Mouse (Mus musculus): Measurements from ENCODE around the gene Pard3b. TPM values are rescaled to one million over a fixed set of nuclear protein-coding genes. Genes with fewer than 3 reads are reported as not detected.

Gene Pard3b
- total RNA-seq, 2 experiments from 2014 or later, result 1.3 TPM; not detected in 1

DNA sequence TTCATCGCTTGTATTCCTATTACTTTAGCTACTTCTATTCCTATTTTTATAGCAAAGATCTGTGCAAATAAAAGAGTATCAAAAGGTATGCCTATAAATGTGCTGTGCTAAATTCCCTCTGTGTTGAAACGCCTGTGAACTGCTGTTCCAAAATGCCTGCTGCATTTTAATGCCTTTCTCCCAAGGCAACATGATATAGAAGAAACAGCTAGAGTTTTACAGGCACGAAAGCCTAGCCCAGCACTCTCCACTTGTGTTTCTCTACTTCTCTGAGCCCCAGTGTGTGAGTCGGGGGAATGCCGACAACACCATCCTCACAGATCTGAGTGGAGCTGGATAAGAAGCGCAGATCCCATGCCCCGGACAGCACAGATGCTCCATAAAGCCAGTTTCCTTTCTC, 889.2 kb downstream of the Pard3b start:
- no peak for ATAC-seq (replicated peaks; ENCODE audit: low FRiP score, poor library complexity, severe bottlenecking)

DNA sequence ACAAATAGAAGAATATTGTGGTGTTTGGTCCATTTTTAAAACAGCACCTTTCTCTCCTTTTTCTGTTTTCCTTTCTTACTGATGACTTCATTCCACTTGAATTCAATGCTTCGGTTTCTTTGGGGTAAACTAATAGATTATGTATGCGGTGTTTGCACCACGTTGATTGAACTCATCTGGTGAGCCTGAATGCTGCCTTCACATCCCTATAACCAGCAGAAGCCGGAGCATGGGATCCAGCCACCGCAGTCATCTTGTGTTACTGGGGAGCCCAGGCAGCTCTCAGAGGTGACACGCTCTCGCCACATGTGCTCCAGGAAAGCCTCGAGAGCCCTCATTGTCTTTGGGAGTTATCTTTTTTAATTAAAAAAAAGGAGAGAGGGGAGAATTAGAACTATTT, 891.3 kb downstream of the Pard3b start:
- ATAC-seq (replicated peaks; ENCODE audit: low FRiP score, poor library complexity, severe bottlenecking), result no peak

DNA sequence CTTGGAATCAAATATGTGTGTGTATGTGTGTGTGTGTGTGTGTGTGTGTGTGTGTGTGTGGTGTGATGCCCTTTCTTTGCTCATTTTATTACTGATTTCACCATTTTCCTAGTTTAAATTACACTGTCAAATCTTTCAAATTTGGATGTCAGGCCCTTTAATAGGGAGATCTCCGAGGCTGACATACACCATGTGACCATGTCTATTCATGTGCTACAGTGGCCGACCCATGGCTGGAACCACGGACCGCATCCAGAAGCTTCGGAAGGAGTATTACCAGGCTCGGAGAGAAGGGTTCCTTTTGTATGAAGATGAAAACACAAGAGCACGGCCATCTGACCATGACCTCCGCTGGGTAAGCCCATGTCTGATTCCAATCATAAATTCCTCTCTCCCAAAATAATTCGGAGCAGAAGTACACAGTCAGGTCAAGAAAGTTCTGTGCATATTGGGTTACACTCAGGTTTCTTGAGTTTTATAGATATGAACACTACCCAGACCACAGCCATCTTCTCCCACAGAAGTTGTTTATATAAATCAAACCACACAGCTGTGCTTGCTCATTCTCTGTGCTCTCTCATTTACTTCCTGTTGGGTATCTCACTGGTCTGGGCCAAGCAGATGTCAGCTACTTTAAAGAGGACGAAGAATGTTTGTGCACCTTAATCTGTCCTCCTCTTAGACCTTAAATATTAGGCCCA, 894.0 kb downstream of the Pard3b start:
- ATAC-seq (replicated peaks; ENCODE audit: low FRiP score, poor library complexity, severe bottlenecking), result no peak

DNA sequence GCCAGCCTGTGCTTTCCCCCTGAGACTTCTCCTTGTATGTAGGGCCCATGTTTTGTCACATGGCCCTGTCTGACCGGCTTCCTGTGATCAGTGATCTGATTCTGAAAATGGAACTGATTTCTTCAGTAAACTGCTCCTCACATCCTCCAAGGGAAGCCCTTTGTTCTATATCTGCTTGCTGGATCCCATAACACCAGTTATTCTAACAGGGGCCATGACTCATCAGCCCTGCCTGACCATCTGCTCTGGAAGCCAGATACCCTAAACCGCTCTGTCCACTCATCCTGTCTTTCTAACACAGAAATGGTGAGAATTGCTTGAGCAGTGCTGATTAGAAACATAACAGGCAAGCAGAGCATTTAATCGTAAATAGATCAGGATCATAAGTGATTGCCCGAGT, 910.3 kb downstream of the Pard3b start:
- ATAC-seq (replicated peaks; ENCODE audit: low FRiP score, poor library complexity, severe bottlenecking), result no peak

DNA sequence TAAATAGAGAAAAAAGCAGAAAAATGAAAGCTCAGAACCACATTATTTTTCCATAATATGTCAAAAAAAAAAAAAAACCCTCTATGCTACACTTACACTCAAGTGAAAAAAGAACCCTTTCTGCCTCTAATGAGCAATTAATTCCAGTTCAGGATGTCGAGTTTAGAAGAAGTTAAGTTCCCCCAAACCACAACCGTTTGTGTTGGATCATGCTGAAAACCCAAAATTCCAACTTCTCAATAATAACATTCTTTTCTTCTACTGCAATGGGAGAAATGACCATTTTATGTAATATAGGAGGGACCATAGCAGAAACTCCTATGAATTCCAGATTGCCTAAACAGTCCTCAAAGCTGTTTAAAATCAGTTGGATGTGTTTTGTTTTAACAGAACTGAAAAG, 911.9 kb downstream of the Pard3b start:
- ATAC-seq (replicated peaks; ENCODE audit: low FRiP score, poor library complexity, severe bottlenecking), result no peak

DNA sequence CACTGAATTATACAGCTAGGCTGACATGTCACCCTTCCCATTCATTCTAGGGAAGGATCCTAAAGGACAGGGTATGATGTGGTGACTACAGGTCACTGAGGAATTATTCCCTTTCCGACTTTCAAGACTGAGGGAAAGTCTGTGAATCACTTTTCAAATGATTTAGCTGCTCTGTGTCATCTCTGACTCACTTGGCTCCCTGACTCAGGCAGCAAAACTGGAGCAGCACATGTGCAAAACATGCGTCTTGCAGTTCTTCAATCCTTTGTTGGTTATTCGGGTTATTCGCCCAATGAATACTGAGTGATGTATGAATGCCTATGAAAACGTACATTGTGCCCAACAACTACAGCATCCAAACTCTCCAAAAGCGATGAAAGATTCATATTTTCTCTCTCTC, 912.9 kb downstream of the Pard3b start:
- no peak for ATAC-seq (replicated peaks; ENCODE audit: low FRiP score, poor library complexity, severe bottlenecking)

DNA sequence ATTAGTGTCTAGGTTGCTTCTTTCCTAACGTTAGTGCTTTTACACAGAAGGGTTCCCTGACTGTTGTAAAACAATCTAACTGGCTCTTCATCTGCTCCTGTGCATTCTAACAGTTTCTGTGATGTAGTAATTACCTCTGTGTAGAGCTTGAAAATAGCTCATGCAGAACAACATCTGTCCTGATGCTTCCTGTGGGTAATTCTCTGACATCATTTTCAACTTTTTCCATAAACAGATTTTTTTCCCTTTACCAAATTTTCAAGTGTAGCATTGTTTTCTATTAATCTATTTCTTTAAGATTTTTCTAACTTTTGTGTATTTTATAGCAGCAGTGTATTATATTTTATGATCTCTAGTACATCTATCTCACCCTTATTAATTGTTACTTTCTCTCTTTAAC, 917.2 kb downstream of the Pard3b start:
- no peak for ATAC-seq (replicated peaks; ENCODE audit: low FRiP score, poor library complexity, severe bottlenecking)

DNA sequence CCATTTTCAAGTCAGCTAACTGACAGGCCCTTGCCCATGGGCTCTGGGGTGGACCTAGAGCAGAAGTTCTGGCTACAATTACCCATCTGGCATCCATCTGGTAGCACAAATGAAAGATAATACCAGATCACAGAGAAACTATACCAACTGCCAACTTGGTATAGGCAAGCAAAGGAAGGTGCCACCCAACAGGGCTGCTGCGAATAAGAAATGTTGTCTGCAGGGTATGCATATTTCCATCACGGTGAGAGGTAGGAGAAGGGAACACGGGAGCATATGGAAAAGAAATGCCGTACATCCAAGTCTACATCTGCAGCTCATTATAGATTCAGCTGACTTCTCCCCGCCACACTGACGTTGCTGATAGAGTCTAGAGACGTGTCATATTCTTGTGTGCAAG, 924.4 kb downstream of the Pard3b start:
- ATAC-seq (replicated peaks; ENCODE audit: low FRiP score, poor library complexity, severe bottlenecking), result no peak

DNA sequence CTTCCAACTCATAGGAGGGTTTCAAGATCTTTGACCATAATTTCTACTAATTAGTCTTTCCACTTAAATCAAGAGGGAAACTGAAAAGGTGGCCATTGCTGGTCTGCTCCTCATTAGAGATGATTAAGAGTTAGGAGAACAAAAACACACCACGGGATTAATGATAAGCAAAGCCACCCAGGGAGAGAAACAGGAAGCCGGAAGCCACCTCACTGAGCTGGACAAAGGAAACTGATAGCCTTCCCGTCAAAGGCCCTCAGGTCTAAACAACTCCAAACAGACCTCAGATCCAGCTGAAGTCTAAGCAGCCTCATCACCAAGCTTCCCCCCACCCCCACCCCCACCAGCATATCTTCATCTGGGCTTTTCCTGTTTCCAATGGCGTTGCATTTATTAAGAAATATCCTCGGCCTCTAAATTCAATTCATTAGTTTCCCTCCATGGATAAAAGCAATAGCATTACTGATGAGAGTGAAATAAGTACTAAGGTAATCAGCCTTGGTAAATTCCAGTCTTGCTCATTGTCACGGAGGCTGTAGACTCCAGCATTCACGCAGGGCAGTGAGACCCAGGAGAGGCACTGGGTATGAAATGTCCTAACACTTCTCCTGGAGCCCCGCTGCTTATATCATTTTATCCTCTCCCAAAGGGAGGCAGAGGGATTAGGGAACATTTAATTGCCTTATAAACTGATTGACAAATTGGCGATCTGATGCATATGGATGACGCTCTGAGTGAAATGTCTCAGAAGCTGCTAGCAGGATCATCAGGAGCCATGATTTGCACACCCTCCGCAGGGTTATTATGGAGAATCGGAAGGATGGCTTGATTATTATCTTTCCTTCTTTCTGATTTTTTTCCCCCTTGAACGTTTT, 925.9 kb downstream of the Pard3b start:
- ATAC-seq (replicated peaks; ENCODE audit: low FRiP score, poor library complexity, severe bottlenecking), result no peak

DNA sequence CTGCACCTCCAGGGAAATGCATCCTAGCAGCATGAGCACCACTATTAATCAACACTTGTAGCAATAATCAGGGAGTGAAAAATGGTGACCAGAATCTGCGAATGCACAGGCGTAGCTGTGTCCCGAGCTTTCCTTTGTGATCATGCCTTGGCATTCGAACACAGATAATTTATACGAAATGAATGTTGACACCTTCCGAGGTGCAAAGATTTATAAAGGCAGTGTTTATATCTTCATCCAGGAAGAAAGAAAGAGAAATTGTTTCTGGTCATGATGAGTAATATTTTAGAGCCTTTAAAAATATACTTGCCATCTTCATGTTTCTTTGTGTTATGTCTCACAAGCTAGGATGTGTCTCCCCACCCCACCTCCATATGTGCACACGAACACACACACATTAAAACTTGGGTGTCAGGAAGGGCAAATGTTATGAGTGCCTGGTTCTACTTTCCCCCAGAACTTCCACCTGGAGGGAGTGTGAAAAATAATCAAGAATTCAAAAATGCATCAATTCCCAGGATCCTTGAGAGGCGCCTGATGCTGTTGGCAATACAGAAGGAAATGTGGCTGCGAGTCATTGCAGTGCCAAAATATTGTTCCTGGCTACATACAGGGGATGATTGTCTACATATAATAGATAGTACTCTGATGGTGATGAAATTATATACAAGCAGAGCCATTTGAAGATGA, 926.6 kb downstream of the Pard3b start:
- no peak for ATAC-seq (replicated peaks; ENCODE audit: low FRiP score, poor library complexity, severe bottlenecking)

DNA sequence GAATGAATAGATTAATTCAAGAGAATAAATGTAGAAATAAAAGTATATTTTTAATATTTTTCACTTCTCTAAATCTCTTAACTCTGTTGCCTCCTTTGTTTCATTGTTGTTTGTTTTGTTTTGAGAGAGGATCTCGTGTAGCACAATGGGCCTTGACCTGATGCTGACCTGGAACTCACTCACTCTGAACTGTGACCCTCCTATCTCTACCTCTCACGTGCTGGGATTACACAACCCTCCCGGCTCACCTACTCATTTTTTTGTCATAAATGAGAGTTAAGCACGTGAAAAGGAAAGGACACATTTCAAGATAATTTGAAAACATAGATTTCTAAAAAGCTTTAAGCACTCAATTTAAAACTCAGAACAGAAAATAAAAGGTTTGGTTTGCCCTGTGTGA, 928.0 kb downstream of the Pard3b start:
- ATAC-seq (replicated peaks; ENCODE audit: low FRiP score, poor library complexity, severe bottlenecking), result no peak

DNA sequence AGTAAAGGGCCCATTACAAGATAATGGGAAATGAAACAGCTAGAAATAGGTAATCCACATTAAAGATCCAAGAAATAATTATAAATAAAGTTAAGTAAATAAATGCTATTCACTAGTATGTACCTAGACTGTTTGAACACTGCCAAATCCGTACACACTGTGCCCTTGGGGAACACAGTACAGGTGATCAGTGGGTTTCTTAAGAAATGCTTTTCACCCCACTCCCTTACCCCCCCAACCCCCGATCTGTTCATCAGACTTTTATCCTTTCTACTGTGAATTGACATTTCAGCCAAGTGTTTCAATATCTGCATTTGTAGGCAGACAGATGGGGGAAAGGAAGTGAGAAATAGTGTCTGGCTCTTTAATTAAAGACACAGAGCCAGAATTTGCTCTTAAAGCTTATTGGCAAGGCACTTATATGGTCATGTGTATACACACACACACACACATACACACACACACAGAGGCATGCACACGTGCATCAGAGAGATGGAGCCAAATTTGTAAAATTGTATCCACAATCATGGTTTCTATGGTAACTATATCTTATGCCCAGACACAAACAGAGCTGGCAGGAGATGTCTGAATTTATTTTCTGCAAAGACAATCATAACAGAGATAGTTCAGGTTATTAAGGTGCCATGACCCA, 938.4 kb downstream of the Pard3b start:
- ATAC-seq (replicated peaks; ENCODE audit: low FRiP score, poor library complexity, severe bottlenecking), result no peak

DNA sequence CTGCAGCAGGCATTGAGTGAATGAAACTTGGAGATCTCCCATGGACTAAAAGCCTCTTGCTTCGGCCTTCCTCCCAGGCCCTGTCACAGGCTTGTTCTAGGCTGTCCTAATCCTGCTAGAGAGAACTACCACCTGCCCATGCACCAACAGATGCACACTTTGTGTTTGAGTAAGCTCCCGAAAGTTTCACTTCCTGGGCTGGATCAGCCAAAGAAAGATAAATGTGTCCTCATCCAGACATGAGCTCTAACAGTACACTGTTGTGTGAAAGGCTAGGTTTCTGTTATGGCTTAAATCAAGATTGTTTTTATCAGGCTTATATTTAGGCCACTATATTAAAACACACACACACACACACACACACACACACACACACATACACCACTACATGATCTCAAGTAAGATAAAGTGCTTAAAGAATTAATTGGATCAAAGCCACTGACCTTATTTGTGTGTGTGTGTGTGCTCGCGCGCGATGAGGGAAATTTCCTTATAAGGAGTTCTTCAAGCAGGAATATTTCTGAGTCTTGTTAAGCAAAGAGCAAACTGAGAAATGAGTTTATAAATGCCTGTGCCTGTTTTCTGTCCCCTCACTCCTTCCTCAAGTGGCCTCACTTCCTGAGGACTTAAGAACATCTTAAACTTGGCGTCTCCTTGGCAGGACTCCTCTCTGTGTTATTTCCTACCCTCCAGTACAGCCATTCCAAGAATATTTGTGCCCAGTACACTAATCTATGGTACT, 940.6 kb downstream of the Pard3b start:
- no peak for ATAC-seq (replicated peaks; ENCODE audit: low FRiP score, poor library complexity, severe bottlenecking)

DNA sequence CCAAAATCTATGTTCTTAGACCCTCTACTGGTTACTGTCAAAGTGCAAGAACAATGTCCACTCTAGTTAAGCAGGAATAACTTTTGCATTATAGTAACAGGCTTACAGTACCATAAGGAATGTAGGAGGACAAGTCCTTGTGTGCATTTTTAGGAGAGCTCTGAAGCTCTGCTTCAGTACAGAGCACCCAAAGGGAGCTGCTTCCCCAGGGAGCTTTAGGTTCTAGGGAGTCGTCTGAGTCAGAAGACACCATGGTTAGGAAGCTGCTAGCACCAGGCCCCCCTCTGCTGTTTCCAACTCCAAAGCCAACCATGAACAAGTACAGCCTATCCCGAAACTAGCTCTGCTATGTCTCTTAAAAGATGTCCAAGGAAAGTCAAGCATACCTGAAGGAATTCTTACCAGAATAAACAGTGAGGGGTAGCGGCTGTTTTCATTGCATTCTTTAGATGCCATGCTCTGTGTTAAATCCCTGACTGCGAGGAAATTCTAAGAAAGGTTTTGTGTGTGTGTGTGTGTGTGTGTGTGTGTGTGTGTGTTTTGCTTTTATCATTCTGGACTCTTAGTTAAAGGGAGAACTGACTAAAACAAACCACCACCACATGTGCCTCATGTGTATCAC, 941.8 kb downstream of the Pard3b start:
- ATAC-seq (replicated peaks; ENCODE audit: low FRiP score, poor library complexity, severe bottlenecking), result no peak

DNA sequence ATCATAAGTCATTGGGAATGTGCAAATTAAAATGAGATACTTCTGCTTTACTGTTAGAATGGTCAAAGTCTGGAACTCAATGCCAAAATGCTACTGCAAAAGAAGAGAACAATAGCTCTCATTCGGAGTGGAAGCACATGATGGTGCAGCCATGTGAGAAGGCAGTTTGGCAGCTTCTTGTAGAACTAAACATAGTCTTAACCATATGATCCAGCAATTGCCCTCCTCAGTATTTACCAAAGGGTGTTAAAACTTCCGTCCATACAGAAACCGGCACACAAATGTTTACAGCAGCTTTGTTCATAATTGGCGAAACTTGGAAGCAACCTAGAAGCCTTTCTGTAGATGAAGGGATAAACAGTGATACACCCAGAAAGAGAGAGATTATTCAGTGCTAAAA, 943.9 kb downstream of the Pard3b start:
- ATAC-seq (replicated peaks; ENCODE audit: low FRiP score, poor library complexity, severe bottlenecking), result no peak

DNA sequence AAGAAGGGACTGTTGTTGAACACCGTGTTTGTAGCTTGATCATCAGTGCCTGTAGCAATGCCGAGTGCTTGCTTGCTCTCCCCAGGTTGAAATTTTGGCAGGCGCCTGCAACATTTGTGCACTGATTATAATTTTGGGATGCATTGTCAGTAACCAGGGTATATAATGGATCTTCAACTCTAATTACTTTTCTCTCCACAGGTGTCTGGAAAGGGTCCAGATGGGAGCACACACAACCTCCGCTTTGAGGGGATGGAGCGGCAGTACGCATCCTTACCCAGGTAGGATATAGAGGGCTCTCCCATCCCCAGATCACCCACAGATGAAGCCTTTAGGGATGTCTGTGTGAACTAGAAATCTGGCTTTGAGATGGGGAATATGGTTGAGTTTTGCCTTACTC, 948.9 kb downstream of the Pard3b start:
- ATAC-seq (replicated peaks; ENCODE audit: low FRiP score, poor library complexity, severe bottlenecking), result no peak

DNA sequence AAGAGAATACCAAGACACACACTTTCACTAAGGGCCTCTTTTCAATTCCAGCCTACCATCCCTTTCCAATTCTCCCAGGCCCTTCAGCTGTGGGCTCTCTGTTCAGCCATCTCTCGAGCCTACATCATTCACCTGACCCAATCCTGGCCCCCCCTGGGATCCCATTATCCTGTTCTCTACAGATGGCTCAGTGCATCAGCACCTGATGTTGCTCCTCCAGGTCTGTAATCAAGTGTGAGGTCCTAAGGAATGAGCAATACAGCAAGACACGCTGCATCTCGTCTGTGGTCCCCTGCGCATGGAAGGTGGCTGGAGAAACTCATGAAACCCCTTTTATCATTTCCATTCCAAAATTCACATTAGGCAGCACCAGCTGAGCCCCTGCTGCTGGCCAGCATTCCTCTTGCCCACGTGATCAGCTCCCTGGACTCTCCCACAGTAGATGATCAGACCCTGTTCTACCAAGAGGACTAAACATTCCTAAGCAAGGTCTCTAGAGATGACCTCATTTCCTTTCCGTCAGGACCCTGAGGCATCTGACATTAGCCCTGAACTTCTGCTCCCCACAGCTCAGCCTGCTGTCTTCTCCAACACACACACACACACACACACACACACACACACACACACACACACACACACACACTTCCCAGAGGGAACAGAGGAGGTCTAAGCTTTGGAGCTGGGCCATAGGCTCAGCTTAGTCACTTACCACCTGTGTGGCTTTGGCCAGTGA, 952.8 kb downstream of the Pard3b start:
- ATAC-seq (replicated peaks; ENCODE audit: low FRiP score, poor library complexity, severe bottlenecking), result no peak

DNA sequence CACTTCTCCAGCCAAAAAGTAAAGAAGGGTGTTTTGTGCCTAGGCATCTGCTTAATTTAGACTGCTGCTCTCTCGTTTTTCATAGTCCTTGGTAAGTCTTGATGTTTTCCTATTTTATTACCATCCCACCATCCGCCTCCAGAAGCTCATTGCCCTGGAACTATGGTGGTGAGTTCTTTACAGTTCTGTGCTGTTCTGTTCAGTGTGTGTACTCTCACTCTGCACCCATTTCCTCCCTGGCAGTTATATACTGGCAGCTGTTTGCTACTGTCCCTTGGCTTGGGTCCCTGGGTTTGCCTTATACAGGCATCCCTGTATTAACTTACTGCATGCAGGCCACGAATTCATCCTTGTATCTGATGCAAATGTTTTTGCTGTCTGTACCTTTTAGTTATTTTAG, 956.8 kb downstream of the Pard3b start:
- no peak for ATAC-seq (replicated peaks; ENCODE audit: low FRiP score, poor library complexity, severe bottlenecking)

Data from erythroid progenitor cell, adult 5-6 weeks (primary cell).